ENCODE assay signal across 8 mouse cellular contexts in genomic region chr4:126149041-126149676, GRCm38 (mm10). TPM values are rescaled to one million over a fixed set of nuclear protein-coding genes. Genes with fewer than 3 reads are reported as not detected.
A peak's percentile ranks its signal among the peaks of the same experiment; 100 is the strongest.
DNase-seq lines count a peak whose midpoint lies in the region; ATAC-seq and TF ChIP-seq lines count a peak whose summit lies in the region.

No protein-coding gene starts in this region.

- WGBS in lung, embryonic 14.5 days = 8% methylated on average over 42 of the region's 42 CpGs
- 23% methylated on average over 42 of the region's 42 CpGs for WGBS in forebrain, embryonic 15.5 days
- 26% methylated on average over 42 of the region's 42 CpGs for WGBS in midbrain, embryonic 16.5 days

- DNase-seq in lung, embryonic 14.5 days = no peak
- no peak for DNase-seq in lung, postnatal 36 days
- peak; percentile 69 for DNase-seq in kidney, postnatal 14 days
- no peak for DNase-seq in T-cell, adult 2 months (ENCODE audit: low spot score)
- no peak for DNase-seq in left cerebral cortex, postnatal 4 days
- no peak for DNase-seq in urinary bladder, postnatal 4 days (ENCODE audit: low spot score in 2 of 2)

- no peak for TF ChIP-seq CTCF in lung, embryonic 14.5 days (IDR thresholded peaks at IDR 0.05; ENCODE audit: low read depth)

- H3K9ac ChIP-seq in lung, embryonic 14.5 days = peak overlapping the region; percentile 76
- H3K9ac ChIP-seq in forebrain, embryonic 15.5 days (replicated peaks) = peak overlapping the region; percentile 44; the same call in 1 of the 2 replicates
- H3K9ac ChIP-seq in midbrain, embryonic 16.5 days (ENCODE audit: low read depth, low read length) = peak overlapping the region; percentile 55

- peaks cover 10% of the 10 kb centered on the region for H3K4me1 ChIP-seq in lung, embryonic 14.5 days (ENCODE audit: insufficient read depth)
- peaks cover 18% of the 10 kb centered on the region for H3K4me1 ChIP-seq in forebrain, embryonic 15.5 days
- peaks cover 10% of the 10 kb centered on the region for H3K4me1 ChIP-seq in midbrain, embryonic 16.5 days (ENCODE audit: control insufficient read depth, insufficient read depth, low read length)

- H3K27ac ChIP-seq in lung, embryonic 14.5 days (ENCODE audit: low read depth) = peak overlapping the region; percentile 93
- no peak overlapping the region for H3K27ac ChIP-seq in forebrain, embryonic 15.5 days (replicated peaks)
- H3K27ac ChIP-seq in midbrain, embryonic 16.5 days (ENCODE audit: low read length) = no peak overlapping the region

- ATAC-seq in lung, embryonic 14.5 days (ENCODE audit: insufficient read depth) = no peak
- ATAC-seq in forebrain, embryonic 15.5 days (replicated peaks) = no peak
- peak; percentile 51; the same call in 1 of the 2 replicates for ATAC-seq in midbrain, embryonic 16.5 days

- H3K36me3 ChIP-seq in lung, embryonic 14.5 days (ENCODE audit: insufficient read depth) = peaks cover 18% of the 10 kb centered on the region
- no peaks in the 10 kb centered on the region for H3K36me3 ChIP-seq in forebrain, embryonic 15.5 days
- no peaks in the 10 kb centered on the region for H3K36me3 ChIP-seq in midbrain, embryonic 16.5 days (ENCODE audit: control insufficient read depth, insufficient read depth, low read length)

- H3K4me3 ChIP-seq in lung, embryonic 14.5 days (ENCODE audit: low read depth, low read length) = peak overlapping the region; percentile 71
- peak overlapping the region; percentile 41 for H3K4me3 ChIP-seq in forebrain, embryonic 15.5 days
- H3K4me3 ChIP-seq in midbrain, embryonic 16.5 days (ENCODE audit: low read depth, low read length) = peak overlapping the region; percentile 40

- H3K4me2 ChIP-seq in lung, embryonic 14.5 days = peak overlapping the region; percentile 92
- H3K4me2 ChIP-seq in forebrain, embryonic 15.5 days (replicated peaks) = peak overlapping the region; percentile 75
- H3K4me2 ChIP-seq in midbrain, embryonic 16.5 days (ENCODE audit: low read length) = peak overlapping the region; percentile 69

- H3K9me3 ChIP-seq in lung, embryonic 14.5 days (ENCODE audit: low read depth, low read length) = no peaks in the 10 kb centered on the region
- H3K9me3 ChIP-seq in forebrain, embryonic 15.5 days = no peaks in the 10 kb centered on the region
- no peaks in the 10 kb centered on the region for H3K9me3 ChIP-seq in midbrain, embryonic 16.5 days (replicated peaks; ENCODE audit: control insufficient read depth, low read length, poor library complexity, severe bottlenecking)

- intact Hi-C loops in left cerebral cortex, postnatal 4 days (cut with DNase I) = no loop called here

- H3K27me3 ChIP-seq in lung, embryonic 14.5 days (ENCODE audit: insufficient read depth, low read length) = no peaks in the 10 kb centered on the region
- H3K27me3 ChIP-seq in forebrain, embryonic 15.5 days = peaks cover 33% of the 10 kb centered on the region
- H3K27me3 ChIP-seq in midbrain, embryonic 16.5 days (ENCODE audit: control insufficient read depth, insufficient read depth, low read depth, low read length) = peaks cover 26% of the 10 kb centered on the region

RNA-seq across cellular contexts. Expression of gene Eva1b, which starts 1.6 kb away (rescaled TPM):
- polyA plus RNA-seq in lung, embryonic 14.5 days (2014; fragmentation: Nextera tagmentation; extraction: Ambion mirVana) = 92.6 and 97.8 TPM in 2 replicates
- 9.2 and 10.1 TPM in 2 replicates for polyA plus RNA-seq in forebrain, embryonic 15.5 days (2015; fragmentation: Nextera tagmentation; extraction: Ambion mirVana)
- polyA plus RNA-seq in midbrain, embryonic 16.5 days (2015; fragmentation: Nextera tagmentation; extraction: Ambion mirVana) = 7.9 and 10.0 TPM in 2 replicates
- total RNA-seq in left cerebral cortex, postnatal 4 days (2021) = 1 to 10 TPM; 6.3 to 7.2 TPM

RNA-seq across cellular contexts. Expression of gene Sh3d21, which starts 14.1 kb away (rescaled TPM):
- polyA plus RNA-seq in lung, embryonic 14.5 days (2014; fragmentation: Nextera tagmentation; extraction: Ambion mirVana) = 5.7 and 7.0 TPM in 2 replicates
- polyA plus RNA-seq in forebrain, embryonic 15.5 days (2015; fragmentation: Nextera tagmentation; extraction: Ambion mirVana) = 0.86 and 0.88 TPM in 2 replicates
- 1.4 and 1.8 TPM in 2 replicates for polyA plus RNA-seq in midbrain, embryonic 16.5 days (2015; fragmentation: Nextera tagmentation; extraction: Ambion mirVana)
- 1 to 10 TPM in 1 of 2 experiments, under 1 TPM in 1; 0.58 to 1.3 TPM for total RNA-seq in left cerebral cortex, postnatal 4 days (2021)

RNA-seq across cellular contexts. Expression of gene Stk40, which starts 45.4 kb away (rescaled TPM):
- polyA plus RNA-seq in lung, embryonic 14.5 days (2014; fragmentation: Nextera tagmentation; extraction: Ambion mirVana) = 30.7 and 38.0 TPM in 2 replicates
- polyA plus RNA-seq in forebrain, embryonic 15.5 days (2015; fragmentation: Nextera tagmentation; extraction: Ambion mirVana) = 35.3 and 35.4 TPM in 2 replicates
- 27.1 and 31.1 TPM in 2 replicates for polyA plus RNA-seq in midbrain, embryonic 16.5 days (2015; fragmentation: Nextera tagmentation; extraction: Ambion mirVana)
- 10 to 100 TPM; 23.7 to 25.0 TPM for total RNA-seq in left cerebral cortex, postnatal 4 days (2021)

RNA-seq across cellular contexts. Expression of gene Lsm10, which starts 52.7 kb away (rescaled TPM):
- 50.2 and 50.6 TPM in 2 replicates for polyA plus RNA-seq in lung, embryonic 14.5 days (2014; fragmentation: Nextera tagmentation; extraction: Ambion mirVana)
- 58.9 and 63.8 TPM in 2 replicates for polyA plus RNA-seq in forebrain, embryonic 15.5 days (2015; fragmentation: Nextera tagmentation; extraction: Ambion mirVana)
- polyA plus RNA-seq in midbrain, embryonic 16.5 days (2015; fragmentation: Nextera tagmentation; extraction: Ambion mirVana) = 55.1 and 63.5 TPM in 2 replicates
- total RNA-seq in left cerebral cortex, postnatal 4 days (2021) = 10 to 100 TPM; 23.9 to 25.3 TPM

RNA-seq across cellular contexts. Expression of gene Thrap3, which starts 53.4 kb away (rescaled TPM):
- polyA plus RNA-seq in lung, embryonic 14.5 days (2014; fragmentation: Nextera tagmentation; extraction: Ambion mirVana) = 262 and 268 TPM in 2 replicates
- polyA plus RNA-seq in forebrain, embryonic 15.5 days (2015; fragmentation: Nextera tagmentation; extraction: Ambion mirVana) = 179 and 185 TPM in 2 replicates
- polyA plus RNA-seq in midbrain, embryonic 16.5 days (2015; fragmentation: Nextera tagmentation; extraction: Ambion mirVana) = 124 and 137 TPM in 2 replicates
- 100 to 1,000 TPM; 165 TPM for total RNA-seq in left cerebral cortex, postnatal 4 days (2021)
